Mouse (Mus musculus): ENCODE data around the gene Pheta1. TPM values are rescaled to one million over a fixed set of nuclear protein-coding genes. Genes with fewer than 3 reads are reported as not detected.

The Pheta1 gene
- total RNA-seq, 2 experiments from 2014 or later = 4.7 to 6.4 TPM

DNA sequence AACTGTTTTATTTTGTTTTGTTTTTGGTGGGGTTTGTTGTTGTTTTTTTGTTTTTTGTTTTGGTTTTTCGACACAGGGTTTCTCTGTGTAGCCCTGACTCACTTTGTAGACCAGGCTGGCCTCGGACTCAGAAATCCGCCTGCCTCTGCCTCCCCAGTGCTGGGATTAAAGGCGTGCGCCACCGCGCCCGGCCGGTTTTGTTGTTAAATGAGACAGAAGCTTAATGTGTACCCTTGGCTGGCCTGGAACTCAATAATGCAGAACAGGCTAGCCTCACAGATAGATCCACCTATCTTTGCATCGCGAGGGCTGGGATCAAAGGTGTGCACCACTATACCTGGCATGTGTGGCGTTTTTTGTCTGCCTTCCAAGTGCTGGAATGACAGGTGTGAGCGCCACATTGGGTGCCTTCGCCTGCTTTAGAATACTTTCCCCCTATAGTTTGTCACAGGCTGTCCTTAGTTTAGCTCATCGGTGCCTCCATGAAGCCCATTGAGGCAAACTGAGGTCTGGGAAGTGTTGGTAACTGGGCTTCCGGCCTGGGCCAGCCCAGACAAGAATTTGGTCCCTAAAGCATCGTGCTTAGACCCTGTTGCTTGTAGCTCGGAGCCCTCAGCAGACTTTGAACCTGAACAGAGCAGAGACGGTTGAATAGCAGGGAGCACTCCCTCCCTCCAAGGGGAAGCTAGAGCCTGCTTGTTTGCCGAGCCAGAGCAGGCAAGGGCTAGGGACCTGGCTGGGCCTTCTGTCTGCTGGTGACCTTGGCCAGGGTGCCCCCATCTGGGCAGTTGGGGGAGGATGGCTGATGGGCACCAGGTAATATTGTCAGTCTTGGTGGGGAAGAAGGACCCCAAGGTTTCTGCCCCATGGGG, 930 bp downstream of the Pheta1 start:
- Histone ChIP-seq H3K27ac (peak overlapping the region; percentile 87), H3K4me3 (peak overlapping the region; percentile 93)
- intact Hi-C loops (cut with DNase I) = loop anchor here (10.0 kb wide), 1 partner anchor 55 kb away; no protein-coding TSS in a partner anchor
- 0 out of 2 replicates have a peak, but pooled peaks have one; percentile 1 for TF ChIP-seq CTCF (IDR thresholded peaks at IDR 0.05)
- DNase-seq = no peak

DNA sequence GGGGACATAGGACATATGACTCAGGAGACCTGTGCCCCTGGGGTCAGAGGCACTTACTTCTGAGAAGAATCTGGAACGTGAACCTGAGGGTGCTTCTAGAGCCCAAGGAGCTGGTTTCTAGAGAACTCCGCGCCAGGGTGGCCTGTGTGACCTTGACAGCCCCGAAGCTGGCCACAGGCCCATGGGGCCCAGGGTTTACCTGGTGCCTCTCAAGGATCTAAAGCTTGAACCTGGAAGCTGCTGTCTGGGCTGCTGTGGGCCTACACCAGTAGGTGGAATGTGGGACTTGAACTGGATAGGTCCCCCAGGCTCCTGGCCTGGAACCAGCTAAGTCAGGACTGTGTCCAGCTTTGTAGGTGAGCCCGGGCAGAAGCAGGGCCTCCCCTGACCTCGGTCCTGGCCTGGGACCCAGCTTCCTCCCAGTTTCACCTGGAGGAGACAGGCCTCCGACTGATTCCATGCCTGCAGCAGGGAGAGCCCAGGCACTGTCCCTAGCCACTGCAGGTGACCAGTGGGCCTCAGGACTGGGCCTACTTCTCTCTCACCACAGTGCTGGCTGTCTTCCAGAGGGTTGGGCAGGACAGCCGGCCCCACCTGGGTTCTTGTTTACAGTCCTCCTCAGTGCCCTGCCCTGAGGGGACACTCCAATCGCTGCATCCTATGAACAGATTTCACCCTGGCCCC, 4.7 kb downstream of the Pheta1 start:
- no peak for DNase-seq
- no peak overlapping the region for H3K4me3 ChIP-seq
- no peak for TF ChIP-seq CTCF (IDR thresholded peaks at IDR 0.05)
- H3K27ac ChIP-seq = no peak overlapping the region
- intact Hi-C loops (cut with DNase I) = no loop called here

DNA sequence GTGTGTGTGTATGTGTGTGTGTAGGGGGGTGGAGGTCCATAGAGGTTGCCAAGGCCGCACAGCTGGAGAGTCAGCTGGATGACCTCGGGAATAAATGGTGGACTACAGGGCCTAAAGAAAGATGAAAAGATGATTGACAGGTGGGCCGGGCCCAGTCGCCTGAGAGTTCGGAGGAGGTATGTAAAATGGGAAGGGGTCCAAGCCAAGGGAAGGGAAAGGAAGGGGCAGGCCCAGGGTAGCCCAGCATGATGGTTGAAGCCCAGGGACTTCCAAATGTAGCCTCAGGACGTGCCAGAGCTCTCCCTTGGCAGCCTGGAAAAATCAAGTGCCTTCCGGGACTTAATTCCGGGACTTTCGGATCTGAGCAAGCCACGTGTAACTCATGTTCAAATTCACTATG, 6.0 kb downstream of the Pheta1 start:
- no peak for TF ChIP-seq CTCF (IDR thresholded peaks at IDR 0.05)
- Histone ChIP-seq H3K27ac (no peak overlapping the region), H3K4me3 (no peak overlapping the region)
- intact Hi-C loops (cut with DNase I) = no loop called here
- no peak for DNase-seq

DNA sequence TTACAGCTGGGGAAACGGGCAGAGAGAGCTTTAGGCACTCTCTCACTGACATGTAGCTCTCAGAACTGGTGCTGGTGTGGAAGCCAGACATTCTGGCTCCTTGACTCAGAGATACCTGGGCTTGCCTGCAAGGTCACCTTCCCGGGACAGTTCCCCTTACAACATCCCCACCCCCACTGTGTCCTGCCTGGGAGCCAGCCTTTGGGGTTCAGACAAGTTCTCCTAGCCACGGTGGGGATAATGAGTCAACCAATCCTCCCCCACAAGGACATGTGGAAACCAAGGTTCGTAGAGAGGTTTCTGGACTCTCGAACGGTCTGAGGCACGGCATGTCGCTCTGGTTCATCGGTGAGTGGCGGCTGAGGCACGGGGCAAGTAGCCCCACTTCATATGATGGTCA, 8.0 kb downstream of the Pheta1 start:
- no peak for TF ChIP-seq CTCF (IDR thresholded peaks at IDR 0.05)
- intact Hi-C loops (cut with DNase I) = no loop called here
- no peak overlapping the region for H3K4me3 ChIP-seq
- DNase-seq = no peak
- H3K27ac ChIP-seq = no peak overlapping the region

DNA sequence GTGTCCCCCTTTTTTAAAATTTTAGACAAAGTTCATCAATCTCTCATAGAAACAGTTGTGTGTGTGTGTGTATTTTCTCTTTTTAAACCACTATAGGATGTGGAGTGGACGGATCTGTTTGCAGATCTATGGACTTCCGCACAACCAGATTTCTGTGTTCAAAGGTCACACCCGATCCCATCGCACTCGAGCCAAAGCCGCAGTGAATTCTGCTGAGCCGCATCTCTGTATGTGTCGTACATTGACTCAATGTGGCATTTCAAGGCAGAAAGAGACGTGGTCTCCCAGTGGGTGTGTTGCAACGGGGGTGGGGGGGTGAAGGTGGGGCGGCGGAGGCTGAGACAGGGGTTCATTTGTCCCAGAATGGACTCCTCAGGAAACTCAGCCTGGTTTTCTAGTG, 9.6 kb downstream of the Pheta1 start:
- intact Hi-C loops (cut with DNase I) = no loop called here
- no peak for TF ChIP-seq CTCF (IDR thresholded peaks at IDR 0.05)
- Histone ChIP-seq H3K4me3 (no peak overlapping the region), H3K27ac (no peak overlapping the region)
- DNase-seq = no peak

DNA sequence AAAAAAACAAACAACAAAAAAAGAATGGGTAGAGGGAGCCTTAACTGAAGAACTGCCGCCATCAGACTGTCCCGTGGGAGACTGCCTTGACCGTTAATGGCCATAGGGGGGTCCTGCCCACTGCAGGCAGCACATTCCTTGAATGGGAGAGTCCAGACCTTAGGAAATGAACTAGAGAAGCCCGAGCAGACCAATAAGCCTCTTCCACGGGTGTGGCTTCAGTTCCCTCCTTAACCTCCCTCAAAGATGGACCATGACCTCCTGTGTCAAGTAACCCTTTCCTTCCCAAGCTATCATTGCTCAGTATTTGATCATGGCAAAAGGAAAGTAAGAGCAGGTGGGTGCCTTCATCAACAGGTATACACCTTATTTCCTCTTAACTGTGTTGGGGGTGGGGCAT, 13.2 kb downstream of the Pheta1 start:
- intact Hi-C loops (cut with DNase I) = no loop called here
- Histone ChIP-seq H3K27ac (no peak overlapping the region), H3K4me3 (no peak overlapping the region)
- DNase-seq = no peak
- TF ChIP-seq CTCF (IDR thresholded peaks at IDR 0.05) = no peak

DNA sequence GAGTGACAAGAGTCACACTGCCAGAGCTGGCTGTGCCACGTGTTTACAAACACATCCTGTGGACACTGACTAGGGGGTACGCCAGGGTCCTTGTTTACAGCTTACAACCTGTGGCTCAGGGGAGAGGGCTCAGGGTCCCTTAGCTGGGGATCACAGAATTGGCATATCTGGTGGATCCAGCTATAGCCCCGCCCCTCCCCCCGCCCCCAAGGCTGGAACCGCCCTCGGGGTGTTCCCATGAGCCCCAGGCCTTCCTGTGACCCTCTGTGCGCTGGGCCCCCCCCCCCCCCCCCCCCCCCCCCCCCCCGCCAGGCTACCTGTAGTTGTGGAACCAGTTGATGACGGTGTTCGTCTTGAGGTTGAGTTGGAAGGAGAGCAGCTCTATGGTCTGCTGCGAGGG, 15.5 kb downstream of the Pheta1 start:
- Histone ChIP-seq H3K27ac (no peak overlapping the region), H3K4me3 (no peak overlapping the region)
- no peak for TF ChIP-seq CTCF (IDR thresholded peaks at IDR 0.05)
- intact Hi-C loops (cut with DNase I) = no loop called here
- no peak for DNase-seq

DNA sequence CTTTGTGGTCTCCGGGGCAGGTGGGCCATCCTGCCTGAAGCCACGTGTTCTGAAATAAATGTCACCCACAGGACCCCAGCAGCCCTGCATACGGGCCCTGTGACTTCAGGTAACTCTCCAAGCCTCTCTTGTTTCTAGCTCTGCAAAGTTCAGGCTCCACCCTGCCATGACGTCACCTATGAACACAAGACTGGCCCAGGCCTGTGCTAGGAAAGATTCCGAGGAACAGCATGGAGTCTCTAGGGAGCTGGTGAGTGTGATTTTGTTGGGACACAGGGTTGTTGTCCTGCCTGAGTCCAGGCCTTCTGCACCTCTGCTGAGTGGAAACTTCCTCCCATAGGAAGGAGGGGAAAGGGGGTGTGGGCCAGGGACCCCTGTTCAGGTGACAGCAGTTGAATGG, 19.2 kb downstream of the Pheta1 start:
- no peak for TF ChIP-seq CTCF (IDR thresholded peaks at IDR 0.05)
- no peak for DNase-seq
- no peak overlapping the region for H3K4me3 ChIP-seq
- intact Hi-C loops (cut with DNase I) = no loop called here
- H3K27ac ChIP-seq = peak overlapping the region; percentile 40; the same call in 1 of the 2 replicates

DNA sequence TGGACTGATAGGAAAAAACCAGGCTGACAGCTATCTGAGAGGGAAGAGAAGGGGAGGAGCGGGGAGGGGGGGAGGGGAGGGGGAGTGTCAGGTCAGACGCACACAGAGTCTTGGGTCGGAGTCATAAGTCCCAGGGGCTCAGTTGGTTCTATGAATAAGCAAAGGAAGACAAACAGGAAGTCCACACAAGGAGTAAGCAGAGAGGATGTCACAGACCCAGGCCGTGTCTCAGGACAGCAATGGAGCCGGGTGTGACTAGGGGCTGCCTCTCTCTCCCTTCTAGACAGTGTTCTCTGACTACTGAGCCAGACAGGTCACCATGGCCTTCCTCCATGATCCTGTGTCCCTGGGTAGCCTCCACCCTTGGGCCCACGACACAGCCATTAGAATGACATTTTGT, 22.0 kb downstream of the Pheta1 start:
- peak overlapping the region; percentile 62 for H3K27ac ChIP-seq
- TF ChIP-seq CTCF (IDR thresholded peaks at IDR 0.05) = no peak
- H3K4me3 ChIP-seq = no peak overlapping the region
- intact Hi-C loops (cut with DNase I) = loop anchor here (5.0 kb wide), 1 partner anchor 126 kb away; no protein-coding TSS in a partner anchor
- no peak for DNase-seq

DNA sequence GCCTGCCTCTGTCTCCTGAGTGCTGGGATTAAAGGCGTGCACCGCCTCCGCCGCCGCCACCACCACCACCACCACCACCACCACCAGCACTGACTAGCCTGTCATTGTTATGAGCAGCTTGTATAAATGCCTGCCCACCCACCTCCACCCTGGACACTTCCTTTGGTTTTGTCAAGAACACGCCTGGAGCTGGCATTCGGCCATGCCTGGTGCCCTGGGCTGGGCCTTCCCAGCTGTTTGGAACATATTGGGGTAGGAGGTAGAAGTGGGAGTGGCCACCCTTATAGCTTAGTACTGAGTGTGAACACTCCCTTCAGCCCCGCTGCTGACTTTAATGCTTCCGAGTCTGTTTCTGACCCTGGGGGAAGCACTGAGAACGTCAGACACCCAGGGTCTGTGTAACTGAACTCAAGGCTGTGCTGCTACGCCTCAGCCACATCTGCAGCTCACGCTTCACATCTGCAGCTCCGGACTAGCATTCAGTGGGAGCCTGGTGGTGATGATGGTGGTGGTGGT, 22.8 kb downstream of the Pheta1 start:
- intact Hi-C loops (cut with DNase I) = loop anchor here (1.0 to 5.0 kb wide), 3 partner anchors 126 to 218 kb away; no protein-coding TSS in a partner anchor
- TF ChIP-seq CTCF (IDR thresholded peaks at IDR 0.05) = no peak
- Histone ChIP-seq H3K27ac (peak overlapping the region; percentile 62), H3K4me3 (no peak overlapping the region)
- no peak for DNase-seq

DNA sequence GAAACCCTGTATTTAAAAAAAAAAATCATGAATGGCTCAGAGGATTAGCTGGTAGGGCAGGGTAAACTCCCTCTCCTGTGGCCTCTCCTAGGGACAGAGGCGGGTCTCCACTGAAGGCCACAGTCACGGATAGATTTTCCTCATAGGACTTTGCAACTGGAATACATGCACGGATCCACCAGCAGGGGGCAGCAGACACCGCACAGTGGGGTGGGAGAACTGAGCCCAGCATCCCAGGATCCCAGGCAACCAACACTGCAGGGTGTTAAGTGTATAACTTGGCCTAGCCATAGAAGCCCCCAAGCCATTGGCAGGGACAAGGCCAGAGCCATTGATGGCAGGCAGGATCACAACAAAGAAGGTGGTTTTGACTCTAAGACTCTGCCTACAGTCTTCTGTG, 23.4 kb downstream of the Pheta1 start:
- H3K4me3 ChIP-seq = no peak overlapping the region
- peak; percentile 96 for TF ChIP-seq CTCF (IDR thresholded peaks at IDR 0.05)
- intact Hi-C loops (cut with DNase I) = loop anchor here (1.0 to 5.0 kb wide), 3 partner anchors 125 to 217 kb away; no protein-coding TSS in a partner anchor
- no peak overlapping the region; the same call in 1 of the 2 replicates for H3K27ac ChIP-seq
- peak; percentile 88 for DNase-seq

DNA sequence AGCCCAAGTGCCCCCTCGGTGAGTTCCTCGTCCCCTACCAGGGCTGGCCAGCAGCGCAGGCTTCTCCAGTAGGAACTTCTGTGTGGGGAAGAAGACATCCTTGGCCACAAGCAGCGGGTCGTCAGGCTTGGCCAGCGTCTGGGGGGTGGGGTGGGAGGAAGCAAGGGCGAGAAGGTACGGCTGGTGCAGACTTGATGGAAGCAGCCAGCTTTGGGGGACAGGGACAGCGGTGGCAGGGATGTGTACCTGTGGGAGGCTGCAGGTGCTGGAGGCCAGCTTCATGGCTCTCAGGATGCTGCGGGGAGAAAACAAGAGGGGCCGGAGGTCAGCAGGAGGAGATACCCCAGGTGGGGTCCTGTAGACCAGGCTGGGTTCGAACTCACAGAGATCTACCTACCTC, 26.3 kb downstream of the Pheta1 start:
- intact Hi-C loops (cut with DNase I) = no loop called here
- TF ChIP-seq CTCF (IDR thresholded peaks at IDR 0.05) = no peak
- no peak for DNase-seq
- Histone ChIP-seq H3K27ac (no peak overlapping the region), H3K4me3 (no peak overlapping the region)

DNA sequence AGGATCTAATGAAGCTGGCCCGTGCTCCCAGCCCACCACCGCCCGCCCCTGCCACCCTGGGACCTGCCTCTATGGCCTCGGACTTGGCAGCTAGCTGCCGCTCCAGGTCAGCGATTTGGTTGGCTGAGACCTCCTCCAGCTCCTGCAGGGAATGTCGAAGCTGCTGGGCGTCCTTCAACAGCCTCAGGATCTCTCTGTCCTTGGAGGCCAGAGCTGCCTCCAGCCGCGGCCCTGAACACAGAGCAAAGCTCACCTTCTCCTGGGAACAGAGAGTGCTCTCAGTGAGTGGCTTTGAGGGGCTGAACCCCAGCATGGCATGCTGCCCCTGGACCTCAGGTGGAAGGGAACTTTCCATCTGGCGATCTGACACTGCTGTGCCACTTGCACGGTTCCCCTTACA, 28.1 kb downstream of the Pheta1 start:
- H3K4me3 ChIP-seq = no peak overlapping the region
- no peak for DNase-seq
- no peak for TF ChIP-seq CTCF (IDR thresholded peaks at IDR 0.05)
- H3K27ac ChIP-seq = no peak overlapping the region
- intact Hi-C loops (cut with DNase I) = no loop called here
